Mouse (Mus musculus) CD4-positive helper T cell, adult 2 months (primary cell): Measurements from ENCODE around the gene Ccnd2.

Source experiments
- DNase-seq: peaks from one replicate; pipeline ENCODE4 v3.0.0-alpha.2; 2012; ENCODE audit warnings: low read depth, missing footprints, low spot score

Gene Ccnd2

GRCm38 (mm10) chr6:127108368-127109060, 43.5 kb downstream of the Ccnd2 start:
- peak; percentile 31 for DNase-seq

DNA sequence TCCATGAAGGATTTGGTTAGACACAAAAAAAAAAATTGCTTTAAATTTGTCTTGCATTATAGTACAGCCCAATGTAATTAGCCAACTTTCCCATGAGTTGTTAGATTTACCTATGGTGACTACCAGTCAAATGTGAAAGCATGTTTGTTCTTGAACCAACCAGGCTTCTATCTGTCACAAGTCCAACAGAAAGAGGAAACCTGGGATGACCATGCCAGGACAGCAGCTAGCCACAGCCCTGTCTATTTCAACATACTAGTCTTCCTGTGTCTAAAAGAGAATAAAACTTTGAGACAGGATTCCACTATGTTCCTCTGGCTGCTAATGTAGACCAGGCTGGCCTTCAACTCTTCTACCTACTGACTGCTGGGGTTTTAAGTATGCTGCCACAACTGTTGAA, 44.6 kb downstream of the Ccnd2 start:
- DNase-seq, result no peak

DNA sequence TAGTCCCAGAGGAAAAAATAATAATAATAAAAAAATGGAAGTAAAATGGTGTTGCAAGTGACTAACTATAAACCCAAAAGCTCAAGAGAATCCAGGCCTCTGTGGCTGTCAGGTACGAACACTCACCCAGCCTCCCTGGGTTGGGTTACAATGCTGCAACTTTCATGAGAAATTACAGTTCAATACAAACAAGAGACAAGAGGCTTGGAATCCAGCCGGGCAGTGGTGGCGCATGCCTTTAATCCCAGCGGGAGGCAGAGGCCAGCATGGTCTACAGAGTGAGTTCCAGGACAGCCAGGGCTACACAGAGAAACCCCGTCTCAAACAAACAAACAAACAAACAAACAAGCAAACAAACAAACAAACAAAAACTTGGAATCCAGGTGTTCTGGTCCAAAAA, 45.3 kb downstream of the Ccnd2 start:
- no peak for DNase-seq

DNA sequence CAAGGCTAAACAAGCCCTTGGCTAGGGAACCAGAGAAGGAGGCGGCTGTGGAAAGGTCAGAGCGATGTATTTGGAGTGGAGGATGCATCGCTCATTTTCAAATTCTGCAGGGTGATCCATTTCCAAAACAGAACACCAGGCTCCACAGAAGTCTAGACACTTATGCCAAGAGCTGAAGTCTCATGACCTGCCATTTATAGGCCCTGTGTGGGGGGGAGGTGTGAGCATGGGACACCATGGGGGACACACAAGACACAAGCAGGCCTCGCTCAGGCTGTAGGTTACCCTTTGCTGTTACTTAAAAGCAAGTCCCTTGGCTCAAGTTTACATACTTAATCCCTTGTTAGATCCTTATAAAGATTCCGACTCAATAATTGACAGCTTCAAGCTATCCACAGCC, 45.8 kb downstream of the Ccnd2 start:
- no peak for DNase-seq

DNA sequence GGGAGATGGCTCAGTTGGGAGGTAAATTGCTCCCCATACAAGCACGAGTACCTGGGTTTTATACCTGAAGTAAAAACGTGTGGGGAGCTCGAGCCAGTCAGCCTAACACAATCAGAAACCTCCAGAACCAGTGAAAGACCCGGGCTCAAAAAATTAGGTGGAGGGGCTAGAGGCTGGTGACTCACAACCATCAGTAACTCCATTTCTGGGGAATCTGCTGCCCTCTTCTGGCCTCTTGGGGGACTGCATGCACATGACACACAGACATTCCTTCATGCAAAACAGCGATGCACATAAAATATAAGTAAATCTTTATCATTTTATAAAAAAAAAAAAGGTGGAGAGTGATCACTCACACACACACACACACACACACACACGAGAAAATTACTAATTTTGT, 46.9 kb downstream of the Ccnd2 start:
- peak; percentile 37 for DNase-seq

GRCm38 (mm10) chr6:127104396-127105029, 47.5 kb downstream of the Ccnd2 start:
- no peak for DNase-seq

GRCm38 (mm10) chr6:127103506-127104275, 48.3 kb downstream of the Ccnd2 start:
- DNase-seq, result no peak

DNA sequence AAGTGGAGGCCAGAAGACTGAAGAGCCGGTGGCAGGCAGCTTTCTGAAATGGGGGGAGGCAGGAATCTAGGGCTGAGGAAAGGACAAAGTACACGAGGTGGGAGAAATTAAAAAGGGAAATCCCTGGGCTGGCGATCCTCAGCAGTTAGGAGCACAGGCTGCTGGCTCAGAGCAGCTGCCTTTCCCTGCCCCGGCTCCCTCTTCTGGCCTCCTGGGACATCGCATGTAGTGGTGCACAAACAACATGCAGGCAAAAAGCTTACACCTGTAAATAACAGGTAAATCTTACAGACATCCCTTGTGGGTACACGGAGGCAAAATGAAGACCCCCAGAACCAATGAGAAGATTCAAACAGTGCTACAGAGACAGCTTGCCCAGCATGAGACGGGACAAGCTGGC, 57.4 kb downstream of the Ccnd2 start:
- DNase-seq, result no peak

DNA sequence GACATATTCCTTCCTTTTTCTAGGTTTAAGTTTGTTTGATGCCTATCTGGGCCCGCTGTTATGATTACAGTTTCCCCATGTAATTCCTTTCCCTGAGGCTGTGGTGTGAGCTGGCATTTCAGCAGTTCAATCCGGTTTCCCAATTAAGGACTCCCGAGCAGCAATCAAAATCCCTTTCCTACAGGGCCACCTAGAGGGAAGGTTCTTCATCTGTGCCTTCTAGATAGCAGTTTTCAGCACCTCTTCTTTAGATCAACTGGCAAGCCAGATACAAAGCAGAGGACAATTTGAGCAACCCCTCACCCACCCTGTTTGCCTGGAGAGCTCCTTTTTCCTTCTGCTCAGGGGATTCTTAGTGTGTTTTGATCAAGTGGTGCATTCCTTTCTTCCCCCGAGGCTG, 65.3 kb downstream of the Ccnd2 start:
- no peak for DNase-seq

GRCm38 (mm10) chr6:127081820-127082219, 70.2 kb downstream of the Ccnd2 start:
- no peak for DNase-seq

DNA sequence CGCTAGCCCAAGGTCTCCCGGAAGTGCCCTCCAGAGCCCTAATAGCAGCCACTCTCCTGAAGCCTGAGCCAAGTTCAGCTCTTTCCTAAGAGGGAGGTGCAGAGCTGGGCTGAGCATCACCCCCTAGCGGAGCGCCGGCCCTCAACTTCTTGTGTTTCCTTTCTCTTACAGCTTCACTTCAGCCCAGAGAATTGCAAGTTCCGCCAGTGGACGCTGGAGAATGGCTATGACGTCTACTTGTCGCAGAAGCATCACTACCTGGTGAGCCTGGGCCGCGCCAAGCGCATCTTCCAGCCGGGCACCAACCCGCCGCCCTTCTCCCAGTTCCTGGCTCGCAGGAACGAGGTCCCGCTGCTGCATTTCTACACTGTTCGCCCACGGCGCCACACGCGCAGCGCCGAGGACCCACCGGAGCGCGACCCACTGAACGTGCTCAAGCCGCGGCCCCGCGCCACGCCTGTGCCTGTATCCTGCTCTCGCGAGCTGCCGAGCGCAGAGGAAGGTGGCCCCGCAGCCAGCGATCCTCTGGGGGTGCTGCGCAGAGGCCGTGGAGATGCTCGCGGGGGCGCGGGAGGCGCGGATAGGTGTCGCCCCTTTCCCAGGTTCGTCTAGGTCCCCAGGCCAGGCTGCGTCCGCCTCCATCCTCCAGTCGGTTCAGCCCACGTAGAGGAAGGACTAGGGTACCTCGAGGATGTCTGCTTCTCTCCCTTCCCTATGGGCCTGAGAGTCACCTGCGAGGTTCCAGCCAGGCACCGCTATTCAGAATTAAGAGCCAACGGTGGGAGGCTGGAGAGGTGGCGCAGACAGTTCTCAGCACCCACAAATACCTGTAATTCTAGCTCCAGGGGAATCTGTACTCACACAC, 71.9 kb downstream of the Ccnd2 start:
- DNase-seq, result peak; percentile 69
